Mouse (Mus musculus) thymus, postnatal 14 days (tissue): ENCODE measurements around the gene Tsc22d4.

ENCODE experiments used
- DNase-seq: peaks from one replicate; pipeline ENCODE4 v3.0.0; 2021

The Tsc22d4 gene

GRCm38 (mm10) chr5:137745214-137746171 is at the start of gene Tsc22d4:
Gene Tsc22d4 (plus strand): TSS chr5:137745730.
- DNase-seq: peak; percentile 94

GRCm38 (mm10) chr5:137695930-137696329 is 49.6 kb upstream of the Tsc22d4 start:
- DNase-seq: no peak

GRCm38 (mm10) chr5:137699080-137699479 is 46.5 kb upstream of the Tsc22d4 start:
- peak; percentile 54 for DNase-seq

GRCm38 (mm10) chr5:137699850-137700249 is 45.7 kb upstream of the Tsc22d4 start:
- DNase-seq: no peak

- peak; percentile 70 for DNase-seq
Observed at GRCm38 (mm10) chr5:137705242-137705641, 40.3 kb upstream of the Tsc22d4 start.

GRCm38 (mm10) chr5:137706913-137707633 is 38.5 kb upstream of the Tsc22d4 start:
- peak; percentile 86 for DNase-seq

GRCm38 (mm10) chr5:137713454-137713853 is 32.1 kb upstream of the Tsc22d4 start:
- DNase-seq: no peak

- no peak for DNase-seq
Observed at GRCm38 (mm10) chr5:137715685-137716084, 29.8 kb upstream of the Tsc22d4 start.

- no peak for DNase-seq
Observed at GRCm38 (mm10) chr5:137718020-137718790, 27.3 kb upstream of the Tsc22d4 start.

- no peak for DNase-seq
Observed at GRCm38 (mm10) chr5:137719088-137719487, 26.4 kb upstream of the Tsc22d4 start.

GRCm38 (mm10) chr5:137720558-137721164 is 24.9 kb upstream of the Tsc22d4 start:
- DNase-seq: peak; percentile 86

GRCm38 (mm10) chr5:137723840-137724239 is 21.7 kb upstream of the Tsc22d4 start:
- no peak for DNase-seq

GRCm38 (mm10) chr5:137726767-137727166 is 18.8 kb upstream of the Tsc22d4 start:
- DNase-seq: no peak

- no peak for DNase-seq
Observed at GRCm38 (mm10) chr5:137733638-137734288, 11.8 kb upstream of the Tsc22d4 start.

GRCm38 (mm10) chr5:137734289-137735061 is 11.1 kb upstream of the Tsc22d4 start:
- no peak for DNase-seq

- no peak for DNase-seq
Observed at GRCm38 (mm10) chr5:137737400-137737940, 8.1 kb upstream of the Tsc22d4 start.

- DNase-seq: peak; percentile 64
Observed at GRCm38 (mm10) chr5:137738516-137738915, 7.0 kb upstream of the Tsc22d4 start.

GRCm38 (mm10) chr5:137739471-137739870 is 6.1 kb upstream of the Tsc22d4 start:
- peak; percentile 60 for DNase-seq

GRCm38 (mm10) chr5:137740506-137740905 is 5.0 kb upstream of the Tsc22d4 start:
- peak; percentile 40 for DNase-seq

GRCm38 (mm10) chr5:137741023-137741931 is 4.3 kb upstream of the Tsc22d4 start, which contains the start of gene Nyap1:
Gene Nyap1 (minus strand): TSS chr5:137741607.
- DNase-seq: peak; percentile 95
